Mouse (Mus musculus) B cell, adult 2 months (primary cell): Measurements from ENCODE around the gene Clec4f.
"Not testable (repeated sequence)": the region's sequence is repeated elsewhere in the genome, so short reads cannot be mapped to it uniquely, and the experiment has no call there.

ENCODE experiments used
- DNase-seq, 2 experiments: peaks; one replicate each; pipeline ENCODE4 v3.0.0; 2022

Clec4f gene

DNA sequence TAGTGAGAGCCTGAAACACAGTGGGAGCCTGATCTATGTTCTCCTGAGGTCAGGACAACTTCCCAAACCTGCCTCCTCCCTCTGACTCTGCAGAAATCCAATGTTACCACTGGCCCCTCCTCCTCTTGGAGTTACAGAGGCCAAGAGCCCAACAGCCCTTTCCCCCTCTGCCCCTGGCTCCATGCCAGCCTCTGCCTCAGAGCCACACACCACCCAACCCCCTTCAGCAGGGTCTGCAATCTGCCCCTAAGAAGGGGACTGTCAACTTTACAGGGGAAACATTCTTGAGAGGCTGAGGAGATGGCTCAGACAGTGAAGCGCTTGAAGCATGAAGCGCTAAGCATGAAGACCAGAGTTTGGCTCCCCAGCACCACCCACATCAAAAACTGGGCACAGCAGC lies at the start of gene Clec4f:
TSS of gene Clec4f (minus strand) at position 101 of the 400 bp plus-strand sequence.
- no peak for DNase-seq

DNA sequence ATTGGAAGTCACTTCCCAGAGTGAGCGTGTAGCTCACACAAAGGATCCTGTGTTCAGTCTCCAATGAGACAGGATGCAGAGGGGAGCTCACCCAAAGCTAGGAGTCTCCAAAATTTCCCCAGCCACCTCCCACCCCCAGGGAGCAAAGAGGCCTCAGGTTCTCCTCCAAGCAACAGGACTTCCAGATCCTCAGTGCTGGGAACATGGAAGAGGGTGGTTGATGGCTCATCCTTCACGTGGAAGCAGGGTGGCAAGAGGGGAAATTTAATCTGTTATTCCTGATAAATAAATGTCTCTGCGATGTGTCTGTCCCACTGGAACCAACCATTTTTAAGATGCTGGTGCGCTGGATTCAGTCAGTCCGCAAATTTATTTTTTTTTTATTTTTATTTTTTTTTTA lies 48.7 kb upstream of the Clec4f start:
- no peak for DNase-seq

DNA sequence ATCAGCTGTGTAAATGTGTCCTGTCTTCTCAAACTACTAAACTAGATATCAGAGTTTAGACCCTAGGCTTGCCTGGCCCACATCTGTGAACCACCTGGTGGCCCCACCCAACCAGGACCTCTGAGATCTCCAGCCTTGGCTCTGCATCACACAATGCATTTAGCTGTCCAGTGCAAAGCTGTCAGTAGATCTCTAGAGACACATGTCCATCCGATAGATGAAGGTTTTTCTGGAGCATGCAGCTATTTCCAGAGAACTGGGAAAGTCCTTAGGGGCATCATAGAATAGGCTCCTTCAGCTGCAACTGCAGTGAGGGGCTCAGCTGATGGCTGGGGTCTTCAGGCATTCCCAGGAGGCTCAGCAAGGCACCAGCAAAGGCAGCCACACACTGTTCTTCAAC lies 48.3 kb upstream of the Clec4f start:
- peak in 1 of 2 experiments; percentile 4 for DNase-seq

DNA sequence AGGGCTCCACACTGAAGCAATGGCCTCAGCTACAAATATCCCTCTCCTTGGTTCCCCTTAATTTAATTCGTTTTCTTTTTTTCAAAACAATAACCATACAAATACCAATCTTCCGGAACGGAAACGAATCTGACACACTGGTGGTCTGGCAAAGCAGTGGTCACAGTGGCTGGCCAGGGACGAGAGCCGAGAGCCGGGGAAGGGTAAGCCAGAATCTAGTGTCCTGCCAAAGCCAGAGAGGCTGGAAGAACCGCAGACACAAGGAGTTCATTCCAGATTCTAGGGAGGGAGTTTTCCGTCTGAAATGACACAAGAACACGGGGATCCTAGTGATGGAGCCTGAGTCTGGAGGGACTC lies 47.7 kb upstream of the Clec4f start:
- DNase-seq, result no peak

DNA sequence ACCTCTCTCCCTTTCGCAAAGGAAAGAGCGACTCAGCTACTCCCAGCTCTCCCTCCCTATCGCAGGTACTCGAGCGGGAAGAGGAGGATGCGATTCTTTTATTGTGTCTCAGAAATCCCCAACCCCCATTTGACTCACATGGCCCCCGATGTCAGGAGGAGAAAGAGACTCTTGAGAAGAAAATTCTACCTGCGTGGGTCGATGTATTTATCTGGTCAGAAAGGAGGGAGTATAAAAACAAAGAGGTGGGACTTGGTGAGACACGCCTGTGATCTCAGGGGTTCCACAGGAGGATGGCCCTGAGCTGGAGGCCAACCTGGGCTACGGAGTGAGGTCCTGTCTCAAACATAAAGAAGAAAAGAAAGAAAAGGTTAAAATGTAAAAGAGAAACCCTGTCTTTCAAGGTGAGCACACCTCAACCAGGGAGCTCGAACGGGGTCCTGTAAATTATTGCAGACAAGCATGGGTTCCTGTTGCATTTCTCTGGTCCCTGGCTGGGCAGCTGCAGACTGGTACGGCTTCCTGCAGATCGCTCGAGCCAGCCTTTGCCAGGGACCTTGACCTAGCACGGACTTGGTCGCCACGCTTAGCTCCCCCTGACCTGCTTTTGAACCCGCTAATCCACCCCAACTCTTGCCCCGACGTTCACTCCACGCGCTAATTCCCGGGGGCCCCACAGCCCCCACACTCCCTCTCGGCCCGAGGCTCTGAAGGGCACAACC lies 47.2 kb upstream of the Clec4f start:
- no peak for DNase-seq

DNA sequence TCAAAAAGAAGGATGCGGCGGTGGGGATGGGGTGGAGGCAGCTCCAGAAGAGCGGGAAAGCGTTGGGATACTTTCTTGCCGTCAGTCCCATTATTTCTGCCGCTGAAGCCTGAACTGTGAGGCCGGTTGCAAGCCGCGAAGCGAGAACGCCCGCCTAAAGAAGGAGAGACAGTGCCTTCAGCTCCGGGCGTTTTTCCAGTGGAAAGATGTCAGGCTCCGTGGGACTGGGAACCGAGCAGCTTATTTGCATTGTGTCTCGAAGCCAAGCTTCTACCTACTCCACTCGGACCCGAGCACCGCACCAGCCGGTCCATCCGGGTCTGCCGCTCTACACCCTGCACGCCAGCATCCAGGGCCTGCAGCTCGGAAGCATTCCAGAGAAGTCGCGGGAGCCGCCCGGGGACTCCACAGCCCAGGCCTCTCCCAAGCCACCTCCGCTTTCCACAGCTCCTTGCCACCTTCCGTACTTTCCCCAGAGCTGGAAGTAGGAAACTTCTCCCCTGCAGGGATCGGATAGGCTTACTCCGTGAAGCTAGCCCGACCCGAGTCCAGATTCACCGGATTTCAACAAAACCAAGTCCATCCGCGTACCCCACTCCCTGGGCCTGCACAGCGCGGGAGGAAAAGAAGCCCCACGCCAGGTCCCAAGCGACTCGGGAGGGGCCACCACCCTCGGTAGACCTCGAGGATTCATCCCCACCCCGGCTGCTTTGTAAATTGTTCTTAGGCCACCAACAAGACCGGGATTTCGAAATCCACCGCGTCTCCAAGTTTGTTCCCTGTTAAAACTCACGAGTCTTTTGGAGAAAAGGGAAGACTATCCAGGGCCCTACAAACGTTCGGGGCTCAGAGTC lies 46.4 kb upstream of the Clec4f start:
- no peak for DNase-seq

DNA sequence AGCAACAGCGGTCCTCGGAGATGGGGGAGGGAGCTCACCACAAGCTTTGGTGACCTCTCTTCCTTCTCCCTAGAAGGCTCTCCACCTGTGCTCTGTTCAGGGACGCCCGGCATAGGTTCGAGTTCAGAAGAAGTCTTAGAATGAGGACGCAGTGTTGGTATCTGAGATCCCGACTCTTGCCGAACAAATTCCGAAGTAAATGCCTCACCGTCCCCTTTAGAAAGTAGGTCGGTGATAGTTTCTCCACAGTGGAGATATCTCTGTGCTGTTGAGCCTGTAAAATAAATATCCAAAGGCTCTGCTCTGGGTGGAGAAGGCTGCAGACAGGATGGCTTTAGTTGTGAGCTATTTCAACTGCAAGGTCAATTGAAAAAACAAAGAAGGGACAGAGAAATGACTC lies 45.0 kb upstream of the Clec4f start:
- DNase-seq, result no peak

DNA sequence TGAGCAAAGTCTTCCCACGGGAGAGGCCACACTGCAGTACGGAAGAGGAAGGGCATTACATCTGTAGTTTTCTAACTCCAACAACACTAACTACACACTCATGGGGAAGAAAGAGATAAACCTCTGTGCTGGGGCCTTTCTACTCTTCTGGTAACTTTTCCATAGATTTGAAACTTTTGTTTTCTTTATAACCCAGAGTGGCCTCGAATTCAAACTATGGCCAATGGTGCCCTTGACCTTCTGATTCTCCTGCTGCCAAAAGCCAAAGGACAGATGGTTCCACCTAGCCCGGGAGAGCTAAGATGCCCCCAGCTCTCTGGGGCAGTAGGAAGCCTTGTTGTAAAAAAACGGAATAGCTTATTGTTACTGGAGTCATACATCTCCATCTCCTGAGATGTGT lies 44.0 kb upstream of the Clec4f start:
- no peak for DNase-seq

DNA sequence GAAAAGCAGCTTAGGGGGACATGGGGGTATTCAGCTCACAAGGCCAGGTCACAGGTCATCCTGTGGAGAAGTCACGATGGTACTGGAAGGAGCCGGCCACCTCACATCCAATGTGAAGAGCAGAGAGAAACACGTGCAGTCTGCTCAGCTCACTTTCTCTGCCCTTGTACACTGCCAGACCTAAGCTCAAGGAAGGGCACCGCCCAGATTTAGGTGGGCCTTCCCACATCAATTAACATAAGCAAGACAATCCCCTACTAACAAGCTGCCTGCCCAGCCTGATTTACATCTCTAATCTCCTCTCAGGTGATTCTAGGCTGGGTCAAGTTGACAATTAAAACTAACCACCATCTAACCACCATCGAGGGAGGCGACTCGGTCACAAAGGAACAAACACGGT lies 41.9 kb upstream of the Clec4f start:
- DNase-seq, result no peak

DNA sequence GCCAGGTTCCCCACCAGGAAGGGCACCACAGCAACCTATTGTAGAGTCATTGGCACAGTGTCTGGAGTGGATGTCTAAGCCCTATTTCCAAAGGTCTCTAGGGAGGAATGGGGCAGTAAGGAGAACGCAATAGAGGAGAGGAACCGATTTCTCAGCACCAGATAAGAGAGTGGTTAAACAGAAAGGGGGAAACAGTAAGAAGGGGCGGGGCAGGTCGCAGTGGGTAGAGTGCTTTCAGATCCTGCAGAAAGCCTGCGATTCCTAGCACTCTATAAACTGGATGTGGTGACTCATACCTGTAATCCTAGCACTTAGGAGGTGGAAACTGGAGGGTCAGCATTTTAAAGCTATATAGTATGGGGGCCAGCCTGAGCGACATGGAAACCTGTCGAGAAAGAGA lies 40.7 kb upstream of the Clec4f start:
- DNase-seq, result no peak

DNA sequence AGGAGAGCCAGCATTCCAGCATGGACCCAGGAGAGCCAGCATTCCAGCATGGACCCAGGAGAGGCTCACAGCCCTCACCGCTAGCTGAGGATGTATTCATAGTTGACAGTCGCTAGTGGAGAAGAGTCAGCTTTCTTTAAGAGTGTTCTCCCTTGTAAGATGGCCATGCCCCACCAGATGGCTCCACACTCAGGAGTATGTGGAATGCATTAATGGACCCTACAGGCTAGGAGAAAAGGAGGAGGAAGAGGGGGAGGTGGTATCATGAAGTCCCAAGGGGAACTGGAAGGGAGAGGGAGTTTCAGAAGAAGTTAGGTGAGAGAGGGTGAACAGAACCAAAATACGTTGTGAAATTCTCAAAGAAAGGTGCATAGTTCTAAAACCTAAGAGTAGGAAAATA lies 39.7 kb upstream of the Clec4f start:
- DNase-seq, result no peak

DNA sequence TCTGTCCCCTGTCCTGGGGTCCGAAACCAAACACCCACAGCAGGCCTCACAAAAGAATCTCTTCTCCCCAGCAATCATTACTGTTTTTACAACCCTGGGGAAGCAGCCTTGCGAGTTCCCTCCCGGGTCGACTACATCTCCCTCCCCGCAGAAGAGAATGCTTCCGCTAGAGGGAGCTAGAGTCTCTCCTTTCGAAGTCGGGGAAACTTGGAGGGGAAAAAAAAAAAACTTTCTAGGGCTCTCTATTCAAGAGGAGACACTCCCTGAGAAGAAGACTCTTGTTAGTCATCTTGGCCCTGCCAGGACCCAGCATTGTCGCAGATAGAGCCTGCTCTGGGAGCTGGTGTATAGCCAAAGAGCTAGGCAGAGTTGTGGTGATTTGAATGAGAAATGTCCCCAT lies 37.8 kb upstream of the Clec4f start:
- peak; percentile 60 to 61 for DNase-seq

DNA sequence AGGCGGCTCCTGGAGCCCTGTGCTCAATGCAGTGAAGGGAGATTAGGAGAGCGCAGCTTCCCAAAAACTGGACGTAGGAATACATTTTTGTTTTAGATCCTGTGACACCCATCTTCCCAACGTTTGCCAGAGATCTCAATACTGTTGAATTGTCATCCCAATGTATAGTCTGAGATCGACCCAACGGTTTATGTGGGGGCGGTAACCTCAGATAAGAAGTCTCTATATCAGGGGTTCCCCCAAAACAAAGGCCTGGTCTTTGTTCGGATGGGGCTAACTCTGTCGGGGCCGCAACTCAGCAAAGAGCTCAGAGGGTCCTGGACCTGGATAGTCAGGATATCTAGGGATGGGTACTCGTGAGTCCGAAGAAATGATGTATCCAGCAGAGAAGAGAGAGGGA lies 37.0 kb upstream of the Clec4f start:
- DNase-seq, result no peak

DNA sequence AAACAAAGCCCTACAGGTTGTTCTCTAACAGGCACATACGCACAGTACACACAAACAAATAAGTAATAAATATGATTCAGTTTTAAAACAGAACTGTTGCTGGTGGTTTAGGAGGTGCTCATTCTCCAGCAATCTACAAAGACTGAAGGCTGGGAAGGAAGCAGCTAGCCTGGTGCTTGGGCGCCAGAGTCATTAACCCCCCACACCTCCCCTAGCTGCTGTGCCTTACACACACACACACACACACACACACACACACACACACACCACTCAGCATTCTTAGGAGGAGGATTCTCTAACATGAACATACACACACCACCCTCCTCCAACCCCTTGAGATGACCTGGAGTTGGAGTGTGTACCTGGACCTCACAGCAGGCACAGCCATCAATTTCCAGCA lies 34.9 kb upstream of the Clec4f start:
- no peak for DNase-seq

DNA sequence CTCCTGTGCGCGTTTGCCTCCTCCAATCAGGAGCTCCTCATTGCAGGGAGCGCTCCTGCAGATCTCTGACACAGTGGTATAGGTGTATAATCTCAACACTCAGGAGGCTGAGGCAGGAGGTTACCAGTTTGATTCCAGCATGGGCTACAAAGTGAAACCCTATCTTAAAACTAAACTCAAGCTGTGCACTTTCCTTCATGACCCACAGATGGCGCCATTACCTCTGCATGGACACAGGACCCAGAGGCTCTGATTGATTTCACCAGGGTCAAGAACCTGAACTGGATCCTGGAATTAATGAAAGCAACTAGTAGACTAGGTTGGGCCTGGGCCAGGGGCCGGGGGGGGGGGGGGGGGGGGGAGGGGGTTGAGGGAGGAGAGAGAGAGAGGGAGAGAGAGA lies 34.3 kb upstream of the Clec4f start:
- peak; percentile 54 to 62 for DNase-seq

DNA sequence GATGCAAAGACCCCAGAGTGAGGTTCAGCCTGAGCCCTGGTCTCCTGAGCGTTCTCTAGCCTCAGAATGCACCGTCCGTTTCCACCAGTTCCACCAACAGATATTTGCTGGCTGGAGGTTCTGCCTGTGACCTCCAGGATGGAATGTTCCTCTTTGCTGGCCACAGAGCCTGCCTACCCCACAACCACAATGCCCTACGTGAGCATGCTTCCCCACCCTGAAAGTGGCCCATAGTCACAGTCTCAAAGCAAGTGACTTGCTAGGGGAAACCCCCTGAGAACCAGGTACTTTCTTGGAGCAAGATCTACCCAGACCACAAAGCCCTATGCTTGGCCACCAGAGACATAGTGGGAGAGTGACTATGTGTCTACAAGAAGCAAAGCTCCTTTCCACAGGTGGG lies 33.4 kb upstream of the Clec4f start:
- DNase-seq, result no peak

DNA sequence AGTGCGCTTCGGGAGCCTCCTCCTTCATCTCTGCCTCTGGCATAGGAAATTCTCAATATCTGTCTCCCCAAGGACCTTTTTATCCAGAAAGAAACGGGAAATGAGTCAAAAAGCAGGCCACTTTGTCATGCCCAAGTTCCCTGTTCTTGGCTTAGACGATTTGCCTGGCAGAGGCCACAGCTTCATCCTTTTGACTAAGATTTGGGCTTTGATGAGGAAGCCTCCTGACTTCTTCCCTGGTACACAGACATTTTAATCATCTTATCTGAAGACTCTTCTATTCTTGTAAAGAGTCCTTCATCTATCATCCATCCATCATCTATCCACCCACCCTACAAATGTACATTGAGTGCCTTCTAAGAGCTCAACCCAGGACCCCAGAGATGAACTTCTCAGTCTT lies 21.8 kb upstream of the Clec4f start, which contains the start of gene Cd207:
TSS of gene Cd207 (minus strand) at position 101 of the 400 bp plus-strand sequence.
- no peak for DNase-seq

DNA sequence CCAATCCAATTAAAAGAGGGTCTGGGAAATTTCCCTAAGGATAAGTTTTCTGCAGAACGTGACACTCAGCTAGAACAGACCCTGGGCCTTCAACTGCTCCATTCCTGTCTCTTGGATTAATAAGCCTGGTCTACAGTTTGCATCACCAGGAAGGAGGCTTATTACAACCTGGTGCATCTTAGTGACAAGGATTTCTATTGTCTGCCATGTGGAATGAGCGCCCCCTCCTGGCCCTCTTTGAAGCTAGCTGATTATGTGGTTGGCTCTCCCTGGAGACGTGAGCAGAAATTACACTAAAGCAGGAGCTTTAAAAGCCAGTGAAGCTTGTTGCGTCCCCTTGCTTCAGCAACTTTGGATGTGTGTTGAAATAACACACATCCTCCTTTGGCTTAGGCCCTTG lies 17.4 kb upstream of the Clec4f start:
- DNase-seq, result peak; percentile 70 to 73

DNA sequence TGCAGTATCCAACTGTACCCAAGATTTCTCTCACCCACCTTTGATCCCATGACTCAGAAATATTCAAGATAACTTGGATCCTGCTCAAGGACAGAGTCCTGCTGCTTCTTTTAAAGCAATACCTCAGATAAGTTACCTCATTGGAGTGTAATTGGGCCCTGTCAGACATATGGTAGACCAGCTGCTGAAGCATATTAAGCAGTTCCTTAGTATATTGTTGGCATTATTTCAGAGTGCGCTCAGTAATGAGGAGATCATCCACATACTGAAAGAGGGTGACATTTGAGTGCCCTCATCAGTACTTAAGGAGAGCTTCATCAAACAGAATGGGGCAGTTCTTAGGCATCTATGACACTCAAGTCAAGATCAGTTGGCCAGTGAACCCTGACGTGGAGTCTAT lies 9.0 kb upstream of the Clec4f start:
- DNase-seq, result no peak

DNA sequence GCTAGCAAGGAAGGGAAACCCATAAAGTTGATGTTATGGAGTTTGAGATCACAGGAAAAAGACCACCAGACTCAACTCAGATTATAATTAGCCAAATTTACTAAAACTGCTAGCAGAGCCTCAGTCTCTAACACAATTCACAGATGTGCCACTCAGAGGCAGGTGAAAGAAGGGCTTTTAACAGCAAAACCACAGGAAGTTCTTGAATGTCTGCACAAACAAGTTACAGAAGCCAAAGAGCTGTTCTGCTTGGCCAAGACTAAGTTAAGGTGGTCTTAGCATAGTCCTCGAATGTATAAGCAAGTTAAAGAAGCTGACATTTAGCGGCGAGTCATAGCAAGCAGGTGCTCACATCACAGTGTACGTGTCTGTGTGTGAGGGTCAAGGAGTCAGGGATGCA lies 4.8 kb upstream of the Clec4f start:
- DNase-seq, result no peak

DNA sequence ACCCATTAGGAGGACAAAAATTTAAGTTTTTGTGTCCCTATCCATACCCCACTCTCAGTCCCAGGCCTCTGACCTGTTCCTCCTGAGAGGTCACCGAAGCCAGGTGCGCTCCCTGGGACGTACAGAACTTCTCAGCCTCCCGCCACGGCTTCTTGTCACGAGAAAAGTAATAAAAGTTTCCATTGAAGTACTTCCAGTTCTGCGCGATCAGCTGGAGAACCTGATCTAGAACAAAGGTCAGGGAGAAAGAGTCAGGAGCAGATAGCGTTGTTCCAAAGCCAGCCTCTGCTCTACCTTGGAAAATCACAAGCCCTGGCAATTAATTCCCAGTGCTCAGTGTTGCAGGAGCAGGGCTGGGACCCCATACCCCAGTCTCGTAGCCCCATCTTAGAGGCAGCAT lies 9.3 kb downstream of the Clec4f start:
- DNase-seq, result no peak

DNA sequence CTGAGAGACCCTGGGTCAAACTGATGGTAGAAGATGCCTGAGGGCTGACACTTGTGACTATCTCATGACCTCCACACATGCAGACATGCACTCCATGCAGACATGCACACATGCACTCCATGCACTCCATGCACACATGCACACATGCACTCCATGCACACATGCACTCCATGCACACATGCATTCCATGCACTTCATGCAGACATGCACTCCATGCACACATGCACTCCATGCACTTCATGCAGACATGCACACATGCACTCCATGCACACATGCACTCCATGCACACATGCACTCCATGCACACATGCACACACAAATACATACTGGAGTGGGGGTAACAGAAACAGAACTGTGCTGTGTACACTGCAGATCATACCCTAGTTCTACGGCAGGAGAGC lies 20.7 kb downstream of the Clec4f start:
- DNase-seq, result no peak

DNA sequence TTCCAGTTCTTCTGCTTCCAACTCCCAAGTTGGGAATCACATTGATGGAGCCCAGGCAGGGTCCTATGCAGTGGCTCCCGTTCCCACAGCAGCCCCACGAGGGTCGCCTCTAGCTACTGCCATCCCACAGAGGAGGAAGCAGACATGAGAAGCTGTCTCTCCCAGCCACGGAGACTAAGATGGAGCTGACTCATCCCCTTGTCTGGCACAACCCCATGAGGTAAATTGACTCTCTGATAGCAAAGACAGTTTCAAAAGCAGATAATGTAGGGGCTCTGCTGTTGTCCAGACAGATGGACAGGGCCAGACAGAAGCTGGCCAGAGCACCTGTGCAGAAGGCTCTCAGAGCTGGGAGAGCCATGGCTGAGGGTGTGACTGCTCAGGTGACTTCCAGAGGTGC lies 21.4 kb downstream of the Clec4f start:
- not testable (repeated sequence) for DNase-seq

DNA sequence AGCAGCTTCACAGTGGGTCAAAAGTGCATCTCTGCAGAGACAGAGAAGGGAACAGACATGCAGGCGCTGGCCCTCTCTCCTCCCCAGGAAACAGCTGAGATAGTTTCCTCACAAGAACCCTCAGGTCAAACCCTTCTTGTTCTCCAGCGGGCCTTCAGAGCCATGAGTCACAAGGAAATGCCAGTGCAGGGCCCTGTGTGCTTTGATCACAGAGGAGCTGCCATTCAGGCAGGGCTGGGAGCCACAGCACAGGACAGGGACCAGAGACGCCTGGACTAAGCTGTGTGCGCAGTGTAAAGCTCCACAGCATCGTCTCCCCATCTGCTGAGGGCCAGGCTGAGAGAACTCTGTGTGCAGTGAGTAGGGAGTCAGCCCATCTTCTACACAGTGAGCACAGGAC lies 21.9 kb downstream of the Clec4f start:
- not testable (repeated sequence) for DNase-seq

DNA sequence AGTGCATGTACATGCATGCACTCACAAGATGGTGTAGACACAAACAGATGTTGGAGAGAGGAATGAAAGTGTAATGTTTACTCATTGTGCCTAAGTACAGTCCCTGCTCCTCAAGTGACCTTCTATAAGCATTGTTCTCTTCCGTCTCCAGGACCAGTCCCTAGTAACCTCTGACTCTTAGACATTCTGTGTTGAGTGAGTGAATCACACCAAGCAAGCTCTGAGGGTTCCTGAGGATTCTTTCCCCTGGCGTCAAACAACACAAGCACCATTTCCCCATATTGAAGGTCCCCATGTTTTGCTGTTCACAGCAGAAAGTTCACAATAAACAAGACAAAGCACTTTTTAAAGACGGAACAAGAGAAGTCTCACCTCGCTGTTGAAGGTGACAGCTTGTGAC lies 24.2 kb downstream of the Clec4f start:
- no peak for DNase-seq
